Mouse (Mus musculus) embryonic facial prominence, embryonic 10.5 days (tissue): Measurements from ENCODE around the gene Kif3c. TPM values are rescaled to one million over a fixed set of nuclear protein-coding genes. Genes with fewer than 3 reads are reported as not detected.

Experiments used
- DNase-seq: peaks from one replicate; pipeline ENCODE4 v3.0.0-alpha.2; 2017; ENCODE audit warnings: low spot score
- H3K27ac ChIP-seq: fragments of 300-500 bp; sonication (generic); replicated peaks from 2 replicates; pipeline ENCODE4 v1.5.1; 2016; ENCODE audit warnings: mild to moderate bottlenecking
- H3K27me3 ChIP-seq: fragments of 300-500 bp; sonication (generic); replicated peaks from 2 replicates; pipeline ENCODE4 v1.6.1; 2016; ENCODE audit warnings: low read depth, mild to moderate bottlenecking; ENCODE audit not compliant: poor library complexity, severe bottlenecking
- H3K36me3 ChIP-seq: fragments of 300-500 bp; sonication (generic); replicated peaks from 2 replicates; pipeline ENCODE4 v1.6.1; 2016; ENCODE audit warnings: mild to moderate bottlenecking, moderate library complexity
- H3K4me1 ChIP-seq: fragments of 300-500 bp; sonication (generic); 2 replicates; pipeline ENCODE4 v1.6.1; 2016
- H3K4me3 ChIP-seq: fragments of 300-500 bp; sonication (generic); 2 replicates; pipeline ENCODE4 v1.5.1; 2016; ENCODE audit warnings: mild to moderate bottlenecking, moderate library complexity
- H3K9me3 ChIP-seq: fragments of 300-500 bp; sonication (generic); 2 replicates; pipeline ENCODE4 v1.6.1; 2016; ENCODE audit warnings: mild to moderate bottlenecking
- WGBS: fragments of 180-500 bp; shearing (Covaris S2); methylation state at CpG from one replicate; pipeline ENCODE4 v1.1.7; 2016; 5-methylcytosine and 5-hydroxymethylcytosine counted together
- polyA plus RNA-seq: library from polyadenylated mRNA; unstranded; fragments of >200 nt; fragmentation: Nextera tagmentation; extraction: Ambion mirVana; gene quantifications from 2 replicates; pipeline ENCODE4 v1.2.1, GENCODE M21; 2016

Kif3c gene
- polyA plus RNA-seq, 1 experiment from 2014 or later = 20.5 TPM

DNA sequence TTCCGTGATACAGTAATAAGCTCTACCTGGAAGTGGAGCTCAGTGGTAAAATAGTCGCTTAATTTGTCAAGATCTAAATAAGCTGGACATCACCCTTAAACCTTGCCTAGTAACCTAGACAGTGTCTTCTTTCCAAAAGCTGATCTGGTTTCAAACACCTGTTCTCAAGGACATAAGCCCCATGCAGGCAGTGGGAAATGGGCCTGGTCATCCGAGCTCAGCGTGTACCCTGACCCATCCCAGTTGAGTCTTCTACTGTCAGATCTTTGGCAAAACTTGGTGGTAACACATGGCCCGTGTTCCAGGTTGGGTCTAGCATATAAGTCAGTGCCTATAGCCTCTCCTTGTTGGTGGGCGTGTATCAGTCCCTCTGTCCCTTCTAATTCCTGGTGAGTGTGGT lies 8.6 kb downstream of the Kif3c start:
- no peak overlapping the region for H3K27ac ChIP-seq
- H3K27me3 ChIP-seq = no peaks in the 10 kb centered on the region
- DNase-seq = no peak
- no peaks in the 10 kb centered on the region for H3K9me3 ChIP-seq
- H3K4me1 ChIP-seq = peaks cover 28% of the 10 kb centered on the region
- H3K36me3 ChIP-seq = peaks cover 44% of the 10 kb centered on the region
- no peak overlapping the region for H3K4me3 ChIP-seq
- WGBS = 91% methylated on average over 6 of the region's 6 CpGs

DNA sequence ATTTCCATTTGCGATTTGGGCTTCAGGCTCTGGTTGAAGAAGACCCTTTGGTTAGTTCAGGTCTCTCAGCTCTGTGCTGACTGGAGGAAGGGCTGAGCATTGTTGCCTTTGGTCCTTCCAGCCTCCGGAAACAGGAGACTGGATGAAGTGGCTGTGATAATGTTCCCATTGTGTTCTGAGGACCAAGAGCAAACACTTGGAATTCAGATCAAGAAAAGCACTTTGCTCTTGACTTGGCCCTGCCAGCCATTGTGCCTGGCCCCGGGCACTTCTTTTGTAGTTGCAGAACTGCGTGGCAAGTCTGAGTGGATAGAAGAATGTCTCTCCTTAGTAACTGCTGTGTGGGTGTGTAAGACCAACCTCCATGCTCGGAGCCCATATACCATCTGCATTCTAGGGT lies 9.6 kb downstream of the Kif3c start:
- WGBS = 78% methylated on average over 5 of the region's 5 CpGs
- Histone ChIP-seq H3K27ac (no peak overlapping the region), H3K4me3 (no peak overlapping the region), H3K9me3 (no peaks in the 10 kb centered on the region), H3K36me3 (peaks cover 51% of the 10 kb centered on the region), H3K27me3 (no peaks in the 10 kb centered on the region), H3K4me1 (peaks cover 18% of the 10 kb centered on the region)
- no peak for DNase-seq

DNA sequence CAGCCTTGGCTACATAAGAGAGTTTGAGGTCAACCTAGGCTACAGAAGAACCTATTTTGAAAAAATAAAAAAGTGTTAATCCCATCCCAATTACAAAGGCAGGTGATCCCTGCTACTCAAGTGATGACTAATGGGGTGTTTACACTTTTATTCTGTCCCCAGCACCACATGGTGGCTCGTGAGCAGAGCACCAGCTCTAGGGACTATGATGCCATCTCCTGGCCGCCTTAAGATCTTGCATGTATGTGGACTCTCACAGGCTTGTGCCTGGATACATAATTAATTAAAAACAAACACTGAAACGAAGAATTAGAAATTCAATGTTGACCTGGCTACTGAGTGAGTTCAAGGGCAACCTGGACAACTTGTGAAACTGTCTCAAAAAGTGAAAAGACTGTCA lies 12.3 kb downstream of the Kif3c start:
- no peak overlapping the region for H3K27ac ChIP-seq
- WGBS = 24% methylated on average over 3 of the region's 3 CpGs
- H3K4me3 ChIP-seq = no peak overlapping the region
- H3K36me3 ChIP-seq = peaks cover 72% of the 10 kb centered on the region
- H3K9me3 ChIP-seq = no peaks in the 10 kb centered on the region
- H3K4me1 ChIP-seq = no peaks in the 10 kb centered on the region
- H3K27me3 ChIP-seq = no peaks in the 10 kb centered on the region
- no peak for DNase-seq

- Histone ChIP-seq H3K36me3 (peaks cover 72% of the 10 kb centered on the region), H3K9me3 (no peaks in the 10 kb centered on the region), H3K4me3 (no peak overlapping the region), H3K27ac (no peak overlapping the region), H3K4me1 (no peaks in the 10 kb centered on the region), H3K27me3 (no peaks in the 10 kb centered on the region)
- 75% methylated on average over 5 of the region's 5 CpGs for WGBS
- DNase-seq = no peak
These were observed 12.8 kb downstream of the Kif3c start for GRCm38 (mm10) chr12:3377755-3378154.

GRCm38 (mm10) chr12:3384860-3385259 lies 19.9 kb downstream of the Kif3c start:
- Histone ChIP-seq H3K4me3 (no peak overlapping the region), H3K27me3 (no peaks in the 10 kb centered on the region), H3K4me1 (0 out of 2 replicates have a peak, but pooled peaks cover 3% of the 10 kb centered on the region), H3K9me3 (no peaks in the 10 kb centered on the region), H3K36me3 (peaks cover 85% of the 10 kb centered on the region), H3K27ac (no peak overlapping the region)
- no peak for DNase-seq
- 66% methylated on average over 1 of the region's 1 CpGs for WGBS

GRCm38 (mm10) chr12:3385271-3385670 lies 20.3 kb downstream of the Kif3c start:
- 84% methylated on average over 6 of the region's 6 CpGs for WGBS
- H3K36me3 ChIP-seq = peaks cover 86% of the 10 kb centered on the region
- H3K27ac ChIP-seq = no peak overlapping the region
- H3K4me1 ChIP-seq = 0 out of 2 replicates have a peak, but pooled peaks cover 3% of the 10 kb centered on the region
- no peak overlapping the region for H3K4me3 ChIP-seq
- no peaks in the 10 kb centered on the region for H3K9me3 ChIP-seq
- H3K27me3 ChIP-seq = no peaks in the 10 kb centered on the region
- no peak for DNase-seq

GRCm38 (mm10) chr12:3385940-3386339 lies 21.0 kb downstream of the Kif3c start:
- Histone ChIP-seq H3K4me3 (no peak overlapping the region), H3K27me3 (no peaks in the 10 kb centered on the region), H3K27ac (0 out of 2 replicates have a peak overlapping the region, but pooled peaks have one; percentile 32), H3K4me1 (0 out of 2 replicates have a peak, but pooled peaks cover 3% of the 10 kb centered on the region), H3K36me3 (peaks cover 87% of the 10 kb centered on the region), H3K9me3 (no peaks in the 10 kb centered on the region)
- no peak for DNase-seq
- WGBS = 63% methylated on average over 10 of the region's 10 CpGs

GRCm38 (mm10) chr12:3387891-3388290 lies 23.0 kb downstream of the Kif3c start:
- H3K27me3 ChIP-seq = no peaks in the 10 kb centered on the region
- 91% methylated on average over 16 of the region's 16 CpGs for WGBS
- H3K36me3 ChIP-seq = peaks cover 73% of the 10 kb centered on the region
- DNase-seq = no peak
- no peaks in the 10 kb centered on the region for H3K9me3 ChIP-seq
- H3K4me3 ChIP-seq = no peak overlapping the region
- H3K27ac ChIP-seq = no peak overlapping the region
- 0 out of 2 replicates have a peak, but pooled peaks cover 3% of the 10 kb centered on the region for H3K4me1 ChIP-seq

DNA sequence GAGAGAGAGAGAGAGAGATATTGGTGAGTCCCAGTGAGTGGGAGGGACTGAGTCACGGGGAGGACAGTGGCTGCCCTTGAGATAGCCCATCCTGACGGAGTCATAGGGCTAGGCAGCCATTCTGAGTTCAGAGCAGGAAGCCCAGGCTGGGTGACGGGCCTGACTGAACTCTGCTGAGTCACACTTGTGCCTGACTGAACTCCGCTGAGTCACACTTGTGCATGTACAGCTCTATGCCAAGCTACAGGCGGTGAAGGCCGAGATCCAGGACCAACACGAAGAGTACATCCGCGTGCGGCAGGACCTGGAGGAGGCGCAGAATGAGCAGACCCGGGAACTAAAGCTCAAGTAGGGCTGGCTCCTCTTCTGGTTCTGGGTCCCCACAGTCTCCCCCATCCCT lies 24.5 kb downstream of the Kif3c start:
- H3K9me3 ChIP-seq = no peaks in the 10 kb centered on the region
- WGBS = 93% methylated on average over 12 of the region's 12 CpGs
- H3K27ac ChIP-seq = no peak overlapping the region
- H3K4me1 ChIP-seq = 0 out of 2 replicates have a peak, but pooled peaks cover 3% of the 10 kb centered on the region
- DNase-seq = no peak
- H3K36me3 ChIP-seq = peaks cover 74% of the 10 kb centered on the region
- H3K4me3 ChIP-seq = no peak overlapping the region
- H3K27me3 ChIP-seq = no peaks in the 10 kb centered on the region

- Histone ChIP-seq H3K4me3 (no peak overlapping the region), H3K4me1 (0 out of 2 replicates have a peak, but pooled peaks cover 3% of the 10 kb centered on the region), H3K27me3 (no peaks in the 10 kb centered on the region), H3K9me3 (no peaks in the 10 kb centered on the region), H3K36me3 (peaks cover 75% of the 10 kb centered on the region), H3K27ac (no peak overlapping the region)
- WGBS = 91% methylated on average over 2 of the region's 2 CpGs
- DNase-seq = no peak
These were observed 25.1 kb downstream of the Kif3c start for GRCm38 (mm10) chr12:3390071-3390470.

DNA sequence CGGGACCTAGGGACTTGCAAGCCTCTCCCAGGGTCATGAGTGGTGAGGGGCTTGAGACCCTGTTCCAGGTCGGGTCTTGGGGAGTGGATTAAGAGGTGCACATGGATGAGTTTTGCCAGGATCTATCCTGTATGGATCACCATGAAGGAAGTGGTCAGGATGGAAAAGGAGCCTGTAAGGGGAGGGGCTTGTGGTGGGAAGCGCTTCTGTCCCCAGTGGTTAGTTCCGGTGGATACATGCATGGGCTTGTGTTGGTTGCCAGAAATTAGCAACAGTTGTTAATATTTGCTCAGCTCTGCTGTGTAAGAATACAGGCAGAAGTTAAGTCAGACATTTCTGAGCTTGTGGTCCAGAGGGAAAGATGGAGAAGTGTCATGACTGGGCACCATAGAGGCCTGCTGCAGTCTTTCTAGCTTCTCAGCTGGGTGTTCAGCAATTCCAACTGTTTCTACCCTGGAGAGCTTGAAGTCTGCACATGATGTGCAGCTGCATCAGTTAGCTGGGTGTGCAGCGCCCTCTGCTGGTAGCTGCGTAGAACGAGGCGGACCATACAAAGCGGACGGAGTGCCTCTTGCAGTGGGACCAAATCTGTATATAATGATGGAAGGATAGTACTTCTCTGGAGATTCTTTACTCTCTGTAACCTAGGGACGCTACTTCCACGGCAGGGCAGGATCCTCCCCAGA lies 25.8 kb downstream of the Kif3c start:
- Histone ChIP-seq H3K4me3 (no peak overlapping the region), H3K4me1 (0 out of 2 replicates have a peak, but pooled peaks cover 3% of the 10 kb centered on the region), H3K27me3 (no peaks in the 10 kb centered on the region), H3K36me3 (peaks cover 68% of the 10 kb centered on the region), H3K9me3 (no peaks in the 10 kb centered on the region), H3K27ac (no peak overlapping the region)
- WGBS = 32% methylated on average over 12 of the region's 12 CpGs
- peak; percentile 84 for DNase-seq

- 74% methylated on average over 1 of the region's 1 CpGs for WGBS
- Histone ChIP-seq H3K4me1 (no peaks in the 10 kb centered on the region), H3K36me3 (peaks cover 63% of the 10 kb centered on the region)
These were observed 26.3 kb downstream of the Kif3c start for GRCm38 (mm10) chr12:3391276-3391675.

GRCm38 (mm10) chr12:3393140-3393539 lies 28.2 kb downstream of the Kif3c start:
- Histone ChIP-seq H3K27me3 (no peaks in the 10 kb centered on the region), H3K4me1 (no peaks in the 10 kb centered on the region), H3K27ac (no peak overlapping the region), H3K4me3 (no peak overlapping the region), H3K36me3 (peaks cover 55% of the 10 kb centered on the region), H3K9me3 (no peaks in the 10 kb centered on the region)
- WGBS = 73% methylated on average over 4 of the region's 4 CpGs
- no peak for DNase-seq

More at GRCm38 (mm10) chr12:3391276-3391675, 26.3 kb downstream of the Kif3c start:
- Histone ChIP-seq H3K27ac (no peak overlapping the region), H3K27me3 (no peaks in the 10 kb centered on the region), H3K9me3 (no peaks in the 10 kb centered on the region), H3K4me3 (no peak overlapping the region)
- DNase-seq = no peak
